Mouse (Mus musculus) stomach, embryonic 14.5 days (tissue): ENCODE data around the gene Phf8. TPM values are rescaled to one million over a fixed set of nuclear protein-coding genes. Genes with fewer than 3 reads are reported as not detected.

Experiments
- polyA plus RNA-seq: library from polyadenylated mRNA; unstranded; fragments of >200 nt; fragmentation: Nextera tagmentation; extraction: Ambion mirVana; gene quantifications from 2 replicates; pipeline ENCODE4 v1.2.1, GENCODE M21; 2014

The Phf8 gene
- polyA plus RNA-seq, 1 experiment from 2014 or later: 20.0 TPM

Other genes with a start within 250 kb of the Phf8 start
- 4.7 TPM in 2 replicates for gene Fam120c, start 176.5 kb upstream of the Phf8 start, polyA plus RNA-seq